Mouse (Mus musculus): ENCODE data around the gene Vpreb2. TPM values are rescaled to one million over a fixed set of nuclear protein-coding genes. Genes with fewer than 3 reads are reported as not detected.

The Vpreb2 gene
- not detected in 2 replicates for polyA plus RNA-seq (2012; rRNA removed)

- H3K27ac ChIP-seq (ENCODE audit: insufficient read depth, low read depth, low read length), result no peak within 1 kb of the TSS
- no peak within 1 kb of the TSS for H3K4me3 ChIP-seq (ENCODE audit: insufficient read depth, low read depth, low read length)
- no peaks in the 10 kb centered on the region for H3K36me3 ChIP-seq (ENCODE audit: control insufficient read depth, insufficient read depth, low read length)
- H3K4me1 ChIP-seq (ENCODE audit: control insufficient read depth, insufficient read depth, low read length), result no peaks in the 10 kb centered on the region
- no peak for DNase-seq
- TF ChIP-seq CTCF (conservative IDR thresholded peaks at IDR 0.05; ENCODE audit: insufficient read depth, insufficient read length, low read depth, low read length), result no peak
- no peak for TF ChIP-seq POLR2A (IDR thresholded peaks at IDR 0.05; ENCODE audit: low read depth, low read length)
- H3K27me3 ChIP-seq (replicated peaks; ENCODE audit: control insufficient read depth, insufficient read depth, low read length), result no peaks in the 10 kb centered on the region; the same call in 1 of the 2 replicates
- 74% methylated on average over 1 of the region's 1 CpGs for WGBS
These were observed at the start of gene Vpreb2 for GRCm38 (mm10) chr16:17980128-17980527. TSS of gene Vpreb2 (plus strand) at chr16:17980428.

GRCm38 (mm10) chr16:17931906-17932460 is 48.2 kb upstream of the Vpreb2 start:
- WGBS, result 63% methylated on average over 5 of the region's 5 CpGs

GRCm38 (mm10) chr16:17933594-17934444 is 46.4 kb upstream of the Vpreb2 start:
- Histone ChIP-seq H3K27me3 (replicated peaks; ENCODE audit: control insufficient read depth, insufficient read depth, low read length) (no peaks in the 10 kb centered on the region), H3K4me1 (ENCODE audit: control insufficient read depth, insufficient read depth, low read length) (no peaks in the 10 kb centered on the region), H3K36me3 (ENCODE audit: control insufficient read depth, insufficient read depth, low read length) (no peaks in the 10 kb centered on the region), H3K27ac (ENCODE audit: insufficient read depth, low read depth, low read length) (no peak overlapping the region), H3K4me3 (ENCODE audit: insufficient read depth, low read depth, low read length) (no peak overlapping the region)
- no peak for DNase-seq
- 74% methylated on average over 9 of the region's 9 CpGs for WGBS
- TF ChIP-seq POLR2A (IDR thresholded peaks at IDR 0.05; ENCODE audit: low read depth, low read length), result no peak
- no peak for TF ChIP-seq CTCF (conservative IDR thresholded peaks at IDR 0.05; ENCODE audit: insufficient read depth, insufficient read length, low read depth, low read length)

More at GRCm38 (mm10) chr16:17931906-17932460, 48.2 kb upstream of the Vpreb2 start:
- no peak for TF ChIP-seq POLR2A (IDR thresholded peaks at IDR 0.05; ENCODE audit: low read depth, low read length)
- TF ChIP-seq CTCF (conservative IDR thresholded peaks at IDR 0.05; ENCODE audit: insufficient read depth, insufficient read length, low read depth, low read length), result no peak
- Histone ChIP-seq H3K27me3 (replicated peaks; ENCODE audit: control insufficient read depth, insufficient read depth, low read length) (no peaks in the 10 kb centered on the region), H3K4me1 (ENCODE audit: control insufficient read depth, insufficient read depth, low read length) (no peaks in the 10 kb centered on the region), H3K4me3 (ENCODE audit: insufficient read depth, low read depth, low read length) (no peak overlapping the region), H3K27ac (ENCODE audit: insufficient read depth, low read depth, low read length) (no peak overlapping the region), H3K36me3 (ENCODE audit: control insufficient read depth, insufficient read depth, low read length) (no peaks in the 10 kb centered on the region)
- no peak for DNase-seq

GRCm38 (mm10) chr16:17934445-17934910 is 45.8 kb upstream of the Vpreb2 start:
- no peak for TF ChIP-seq POLR2A (IDR thresholded peaks at IDR 0.05; ENCODE audit: low read depth, low read length)
- TF ChIP-seq CTCF (conservative IDR thresholded peaks at IDR 0.05; ENCODE audit: insufficient read depth, insufficient read length, low read depth, low read length), result no peak
- no peak overlapping the region for H3K4me3 ChIP-seq (ENCODE audit: insufficient read depth, low read depth, low read length)
- no peak overlapping the region for H3K27ac ChIP-seq (ENCODE audit: insufficient read depth, low read depth, low read length)
- H3K36me3 ChIP-seq (ENCODE audit: control insufficient read depth, insufficient read depth, low read length), result no peaks in the 10 kb centered on the region
- no peak for DNase-seq
- H3K4me1 ChIP-seq (ENCODE audit: control insufficient read depth, insufficient read depth, low read length), result no peaks in the 10 kb centered on the region
- WGBS, result 52% methylated on average over 3 of the region's 3 CpGs
- H3K27me3 ChIP-seq (replicated peaks; ENCODE audit: control insufficient read depth, insufficient read depth, low read length), result no peaks in the 10 kb centered on the region

GRCm38 (mm10) chr16:17936776-17937175 is 43.5 kb upstream of the Vpreb2 start:
- no peak for DNase-seq

GRCm38 (mm10) chr16:17938187-17938586 is 42.0 kb upstream of the Vpreb2 start:
- 74% methylated on average over 7 of the region's 7 CpGs for WGBS
- no peak for DNase-seq
- no peaks in the 10 kb centered on the region for H3K4me1 ChIP-seq (ENCODE audit: control insufficient read depth, insufficient read depth, low read length)
- H3K36me3 ChIP-seq (ENCODE audit: control insufficient read depth, insufficient read depth, low read length), result no peaks in the 10 kb centered on the region
- no peak overlapping the region for H3K27ac ChIP-seq (ENCODE audit: insufficient read depth, low read depth, low read length)
- H3K4me3 ChIP-seq (ENCODE audit: insufficient read depth, low read depth, low read length), result no peak overlapping the region
- H3K27me3 ChIP-seq (replicated peaks; ENCODE audit: control insufficient read depth, insufficient read depth, low read length), result no peaks in the 10 kb centered on the region
- no peak for TF ChIP-seq CTCF (conservative IDR thresholded peaks at IDR 0.05; ENCODE audit: insufficient read depth, insufficient read length, low read depth, low read length)
- TF ChIP-seq POLR2A (IDR thresholded peaks at IDR 0.05; ENCODE audit: low read depth, low read length), result no peak

More at GRCm38 (mm10) chr16:17936776-17937175, 43.5 kb upstream of the Vpreb2 start:
- no peak overlapping the region for H3K4me3 ChIP-seq (ENCODE audit: insufficient read depth, low read depth, low read length)
- no peak for TF ChIP-seq CTCF (conservative IDR thresholded peaks at IDR 0.05; ENCODE audit: insufficient read depth, insufficient read length, low read depth, low read length)
- TF ChIP-seq POLR2A (IDR thresholded peaks at IDR 0.05; ENCODE audit: low read depth, low read length), result no peak
- WGBS, result 86% methylated on average over 10 of the region's 10 CpGs
- H3K27ac ChIP-seq (ENCODE audit: insufficient read depth, low read depth, low read length), result no peak overlapping the region
- H3K27me3 ChIP-seq (replicated peaks; ENCODE audit: control insufficient read depth, insufficient read depth, low read length), result no peaks in the 10 kb centered on the region
- no peaks in the 10 kb centered on the region for H3K36me3 ChIP-seq (ENCODE audit: control insufficient read depth, insufficient read depth, low read length)
- no peaks in the 10 kb centered on the region for H3K4me1 ChIP-seq (ENCODE audit: control insufficient read depth, insufficient read depth, low read length)

- peak; percentile 80 for DNase-seq
- Histone ChIP-seq H3K4me1 (ENCODE audit: control insufficient read depth, insufficient read depth, low read length) (no peaks in the 10 kb centered on the region), H3K27ac (ENCODE audit: insufficient read depth, low read depth, low read length) (no peak overlapping the region), H3K4me3 (ENCODE audit: insufficient read depth, low read depth, low read length) (no peak overlapping the region), H3K36me3 (ENCODE audit: control insufficient read depth, insufficient read depth, low read length) (no peaks in the 10 kb centered on the region), H3K27me3 (replicated peaks; ENCODE audit: control insufficient read depth, insufficient read depth, low read length) (no peaks in the 10 kb centered on the region)
- WGBS, result 9% methylated on average over 7 of the region's 7 CpGs
- peak; percentile 91 for TF ChIP-seq CTCF (conservative IDR thresholded peaks at IDR 0.05; ENCODE audit: insufficient read depth, insufficient read length, low read depth, low read length)
- TF ChIP-seq POLR2A (IDR thresholded peaks at IDR 0.05; ENCODE audit: low read depth, low read length), result no peak
These were observed 41.4 kb upstream of the Vpreb2 start for GRCm38 (mm10) chr16:17938821-17939220.

Data from kidney, adult 2 months (tissue).